Mouse (Mus musculus) neural tube, embryonic 14.5 days (tissue): ENCODE measurements around the gene C2cd5. TPM values are rescaled to one million over a fixed set of nuclear protein-coding genes. Genes with fewer than 3 reads are reported as not detected.
"Not testable (repeated sequence)": the region's sequence is repeated elsewhere in the genome, so short reads cannot be mapped to it uniquely, and the experiment has no call there.

Experiments
- ATAC-seq: fragments of 200-750 bp; cut with Nextera tagmentation; 2 replicates; pipeline ENCODE4 v1.8.0; 2017; ENCODE audit warnings: low read depth, mild to moderate bottlenecking, moderate TSS enrichment, moderate library complexity
- H3K27ac ChIP-seq: fragments of 300-500 bp; sonication (generic); 2 replicates; pipeline ENCODE4 v1.5.1; 2014; ENCODE audit warnings: low read depth, mild to moderate bottlenecking, control low read depth, low read length, moderate library complexity, mixed read lengths
- H3K27me3 ChIP-seq: fragments of 300-500 bp; sonication (generic); 2 replicates; pipeline ENCODE4 v1.6.1; 2014; ENCODE audit warnings: low read length; ENCODE audit not compliant: control insufficient read depth, insufficient read depth
- H3K36me3 ChIP-seq: fragments of 300-500 bp; sonication (generic); 2 replicates; pipeline ENCODE4 v1.6.1; 2014; ENCODE audit warnings: low read length, mixed read lengths; ENCODE audit not compliant: control insufficient read depth, insufficient read depth
- H3K4me1 ChIP-seq: fragments of 300-500 bp; sonication (generic); 2 replicates; pipeline ENCODE4 v1.6.1; 2014; ENCODE audit warnings: low read length; ENCODE audit not compliant: control insufficient read depth, insufficient read depth
- H3K4me2 ChIP-seq: fragments of 300-500 bp; sonication (generic); 2 replicates; pipeline ENCODE4 v1.6.1; 2014; ENCODE audit warnings: mild to moderate bottlenecking, low read depth, low read length, control low read depth
- H3K4me3 ChIP-seq: fragments of 300-500 bp; sonication (generic); 2 replicates; pipeline ENCODE4 v1.5.1; 2014; ENCODE audit warnings: low read depth, low read length, control low read depth, mixed read lengths
- H3K9ac ChIP-seq: fragments of 300-500 bp; sonication (generic); replicated peaks from 2 replicates; pipeline ENCODE4 v1.6.1; 2014; ENCODE audit warnings: low read depth, mild to moderate bottlenecking, control low read depth, low read length, mixed read lengths
- H3K9me3 ChIP-seq: fragments of 300-500 bp; sonication (generic); 2 replicates; pipeline ENCODE4 v1.6.1; 2016; ENCODE audit warnings: low read length; ENCODE audit not compliant: control insufficient read depth
- WGBS: fragments of 180-500 bp; shearing (Covaris S2); extraction: QIAGEN DNeasy Blood & Tissue Kit; methylation state at CpG from one replicate; pipeline ENCODE4 v1.1.7; 2014; 5-methylcytosine and 5-hydroxymethylcytosine counted together
- polyA plus RNA-seq: library from polyadenylated mRNA; unstranded; fragments of >200 nt; fragmentation: Nextera tagmentation; extraction: Ambion mirVana; gene quantifications from 2 replicates; pipeline ENCODE4 v1.2.1, GENCODE M21; 2014

C2cd5 gene
- polyA plus RNA-seq, 1 experiment from 2014 or later: 60.7 TPM

DNA sequence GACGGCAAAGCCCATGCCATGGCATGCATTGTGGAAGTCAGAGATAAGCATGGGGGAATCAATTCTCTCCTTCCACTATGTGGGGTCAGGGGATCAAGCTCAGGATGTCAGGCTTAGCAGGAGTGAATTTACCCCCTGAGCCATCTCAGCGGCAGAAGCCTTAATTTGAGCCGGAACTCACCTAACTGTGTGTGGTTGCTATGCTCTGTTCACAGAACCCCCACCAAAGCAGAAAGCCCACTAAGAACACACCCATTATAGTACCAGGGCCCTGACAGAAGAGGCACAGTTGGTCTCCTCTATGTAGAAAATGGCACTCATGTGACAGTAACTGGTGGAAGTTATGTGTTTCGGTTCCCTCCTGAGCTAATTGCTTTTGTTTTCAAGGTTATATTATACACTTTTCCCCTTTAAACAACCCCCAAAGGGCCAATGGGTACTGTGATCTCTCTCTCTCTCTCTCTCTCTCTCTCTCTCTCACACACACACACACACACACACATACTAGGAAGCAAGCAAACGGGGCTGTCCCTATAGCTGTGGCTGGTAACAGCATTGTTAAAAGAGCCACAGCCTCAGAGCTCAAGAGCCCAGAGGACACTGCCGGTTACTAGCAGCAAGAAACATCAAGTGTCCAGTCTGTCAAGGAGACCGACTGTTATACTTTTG lies 108.4 kb downstream of the C2cd5 start:
- Histone ChIP-seq H3K9me3 (no peaks in the 10 kb centered on the region), H3K4me2 (no peak overlapping the region), H3K9ac (no peak overlapping the region), H3K4me3 (no peak overlapping the region), H3K27me3 (no peaks in the 10 kb centered on the region), H3K36me3 (no peaks in the 10 kb centered on the region), H3K4me1 (peaks cover 7% of the 10 kb centered on the region), H3K27ac (peak overlapping the region; percentile 49; the same call in 1 of the 2 replicates)
- 42% methylated on average over 7 of the region's 7 CpGs for WGBS
- peak; percentile 33; the same call in 1 of the 2 replicates for ATAC-seq

DNA sequence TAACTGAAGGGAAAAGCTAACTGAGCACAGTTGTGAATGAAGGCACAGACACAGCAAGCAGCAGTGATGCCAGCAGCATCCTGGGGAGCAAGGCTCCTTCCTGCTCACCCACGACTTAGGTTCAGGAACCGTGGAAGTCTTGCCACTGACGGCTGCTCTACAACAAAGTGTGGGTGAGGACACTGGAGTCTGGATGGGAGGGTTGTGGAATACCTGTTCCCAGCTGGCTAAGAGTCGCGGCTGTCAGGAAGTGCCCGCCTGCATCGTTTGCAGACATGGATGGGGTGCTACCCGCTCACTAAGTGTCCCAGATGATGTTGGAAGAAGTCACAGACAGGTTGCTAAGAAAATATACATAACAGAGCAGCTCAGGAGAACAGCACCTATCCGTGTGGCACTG lies 109.4 kb downstream of the C2cd5 start:
- Histone ChIP-seq H3K4me1 (peaks cover 7% of the 10 kb centered on the region), H3K27ac (no peak overlapping the region), H3K9ac (no peak overlapping the region), H3K36me3 (no peaks in the 10 kb centered on the region), H3K4me3 (no peak overlapping the region), H3K27me3 (no peaks in the 10 kb centered on the region), H3K4me2 (no peak overlapping the region), H3K9me3 (no peaks in the 10 kb centered on the region)
- no peak for ATAC-seq
- WGBS: 88% methylated on average over 9 of the region's 9 CpGs

DNA sequence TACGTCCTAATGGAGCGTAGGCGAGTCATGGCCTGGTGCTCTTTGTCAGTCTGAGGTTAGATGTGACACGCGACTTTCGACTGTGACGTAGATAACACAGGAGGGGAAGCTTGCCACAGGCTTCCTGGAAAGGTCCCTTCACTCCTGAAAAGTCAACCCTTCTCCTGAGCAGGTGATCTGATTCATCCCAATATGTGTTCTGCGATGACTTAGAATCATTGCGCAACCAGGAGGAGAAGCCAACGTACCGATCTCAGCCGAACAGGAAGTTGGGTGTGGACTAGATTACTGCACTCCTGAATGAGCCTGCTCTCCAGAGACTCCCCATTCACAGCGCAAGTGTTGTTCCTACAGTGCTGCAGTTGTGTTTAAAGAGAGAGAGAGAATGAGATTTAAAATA lies 110.4 kb downstream of the C2cd5 start:
- Histone ChIP-seq H3K27me3 (no peaks in the 10 kb centered on the region), H3K4me3 (no peak overlapping the region), H3K4me2 (no peak overlapping the region), H3K9ac (no peak overlapping the region), H3K36me3 (no peaks in the 10 kb centered on the region), H3K27ac (no peak overlapping the region), H3K9me3 (no peaks in the 10 kb centered on the region), H3K4me1 (peaks cover 4% of the 10 kb centered on the region)
- ATAC-seq: no peak
- 90% methylated on average over 13 of the region's 13 CpGs for WGBS

DNA sequence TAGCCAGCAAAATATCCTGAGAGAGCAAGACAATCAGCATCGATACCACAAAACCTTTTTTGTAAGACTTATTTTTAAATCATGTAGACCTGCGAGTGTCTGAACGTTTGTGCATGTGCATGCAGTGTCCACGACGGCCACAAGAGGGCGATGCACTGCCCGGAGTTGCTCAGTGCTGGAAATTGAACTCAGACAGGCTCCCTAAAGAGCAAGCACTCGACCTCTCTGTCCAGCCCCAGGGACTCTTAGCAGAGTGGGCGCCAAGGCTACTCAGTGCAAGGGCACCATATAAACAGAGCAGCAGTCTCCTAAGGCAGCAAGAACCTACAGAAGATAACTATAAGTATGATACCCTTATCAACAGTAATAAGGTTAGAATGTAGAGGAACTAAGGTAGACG lies 111.2 kb downstream of the C2cd5 start:
- WGBS: 28% methylated on average over 10 of the region's 10 CpGs
- H3K9me3 ChIP-seq: no peaks in the 10 kb centered on the region

DNA sequence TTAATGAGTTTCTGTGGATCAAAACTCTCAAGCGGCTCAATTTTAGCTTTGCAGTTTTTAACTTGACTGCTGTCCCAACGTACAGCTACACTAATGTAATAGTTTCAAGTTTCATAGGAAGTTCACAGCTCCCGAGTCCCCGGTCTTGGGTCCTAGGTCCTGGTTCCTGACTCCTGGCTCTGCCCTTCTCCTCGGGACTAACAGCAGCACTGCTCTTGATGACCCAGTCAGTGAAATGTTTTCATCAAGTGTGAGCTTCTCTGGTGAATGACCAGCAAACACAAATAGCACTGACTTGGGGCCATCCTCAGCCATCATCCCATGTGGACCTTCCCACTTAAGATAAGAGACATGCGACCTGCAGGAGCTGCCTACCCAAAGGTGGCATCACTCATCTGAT lies 111.7 kb downstream of the C2cd5 start:
- H3K4me2 ChIP-seq: no peak overlapping the region
- no peaks in the 10 kb centered on the region; the same call in 1 of the 2 replicates for H3K4me1 ChIP-seq
- H3K27ac ChIP-seq: no peak overlapping the region
- H3K36me3 ChIP-seq: no peaks in the 10 kb centered on the region
- no peak for ATAC-seq
- 86% methylated on average over 6 of the region's 6 CpGs for WGBS
- no peaks in the 10 kb centered on the region for H3K9me3 ChIP-seq
- H3K9ac ChIP-seq: no peak overlapping the region
- H3K27me3 ChIP-seq: no peaks in the 10 kb centered on the region
- H3K4me3 ChIP-seq: no peak overlapping the region

More for the DNA sequence above, 111.2 kb downstream of the C2cd5 start:
- no peak for ATAC-seq
- Histone ChIP-seq H3K9ac (no peak overlapping the region), H3K4me1 (no peaks in the 10 kb centered on the region; the same call in 1 of the 2 replicates), H3K36me3 (no peaks in the 10 kb centered on the region), H3K4me2 (no peak overlapping the region), H3K4me3 (no peak overlapping the region), H3K27me3 (no peaks in the 10 kb centered on the region), H3K27ac (no peak overlapping the region)

DNA sequence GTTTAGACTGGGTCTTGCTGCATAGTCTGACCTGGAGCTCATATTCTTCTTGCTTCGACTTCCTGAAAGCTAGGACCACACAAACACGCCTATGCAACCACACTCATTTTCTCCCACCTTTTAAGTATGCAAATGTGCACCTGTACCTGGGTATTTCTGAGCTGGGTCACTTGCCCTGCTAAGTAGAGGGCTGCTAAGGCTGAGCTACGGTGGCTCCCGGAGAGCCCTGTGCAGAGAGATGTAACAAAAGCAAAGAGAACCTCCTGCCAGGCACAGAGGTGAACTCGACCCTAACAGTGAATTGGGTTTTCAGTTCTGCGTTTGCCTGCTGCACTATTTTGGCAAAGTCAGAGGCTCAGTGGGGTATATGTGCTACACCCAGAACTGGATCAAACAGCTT lies 112.3 kb downstream of the C2cd5 start:
- H3K27me3 ChIP-seq: no peaks in the 10 kb centered on the region
- no peak overlapping the region for H3K4me2 ChIP-seq
- H3K27ac ChIP-seq: no peak overlapping the region
- H3K4me3 ChIP-seq: no peak overlapping the region
- no peaks in the 10 kb centered on the region for H3K36me3 ChIP-seq
- no peaks in the 10 kb centered on the region; the same call in 1 of the 2 replicates for H3K4me1 ChIP-seq
- H3K9ac ChIP-seq: no peak overlapping the region
- 73% methylated on average over 6 of the region's 6 CpGs for WGBS
- no peak for ATAC-seq
- no peaks in the 10 kb centered on the region for H3K9me3 ChIP-seq

DNA sequence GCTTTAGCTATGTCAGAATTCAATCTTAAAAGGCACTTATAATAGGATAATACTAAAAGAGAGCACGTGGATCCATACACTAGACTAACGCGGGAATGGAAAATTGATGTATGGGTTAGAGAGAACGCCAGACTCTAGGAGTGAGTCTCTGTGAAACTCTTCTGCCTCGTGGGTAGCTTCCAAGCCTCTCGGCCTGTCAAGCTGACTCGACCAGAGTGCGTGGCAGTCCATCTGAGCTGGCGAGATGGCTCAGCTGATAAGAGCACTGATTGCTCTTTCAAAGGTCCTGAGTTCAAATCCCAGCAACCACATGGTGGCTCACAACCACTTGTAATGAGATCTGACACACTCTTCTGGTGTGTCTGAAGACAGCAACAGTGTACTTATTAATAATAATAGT lies 113.2 kb downstream of the C2cd5 start:
- H3K9me3 ChIP-seq, H3K27me3 ChIP-seq, ATAC-seq, H3K27ac ChIP-seq, H3K4me2 ChIP-seq, H3K4me1 ChIP-seq, H3K36me3 ChIP-seq, H3K4me3 ChIP-seq, H3K9ac ChIP-seq: not testable (repeated sequence)
- 88% methylated on average over 9 of the region's 9 CpGs for WGBS

DNA sequence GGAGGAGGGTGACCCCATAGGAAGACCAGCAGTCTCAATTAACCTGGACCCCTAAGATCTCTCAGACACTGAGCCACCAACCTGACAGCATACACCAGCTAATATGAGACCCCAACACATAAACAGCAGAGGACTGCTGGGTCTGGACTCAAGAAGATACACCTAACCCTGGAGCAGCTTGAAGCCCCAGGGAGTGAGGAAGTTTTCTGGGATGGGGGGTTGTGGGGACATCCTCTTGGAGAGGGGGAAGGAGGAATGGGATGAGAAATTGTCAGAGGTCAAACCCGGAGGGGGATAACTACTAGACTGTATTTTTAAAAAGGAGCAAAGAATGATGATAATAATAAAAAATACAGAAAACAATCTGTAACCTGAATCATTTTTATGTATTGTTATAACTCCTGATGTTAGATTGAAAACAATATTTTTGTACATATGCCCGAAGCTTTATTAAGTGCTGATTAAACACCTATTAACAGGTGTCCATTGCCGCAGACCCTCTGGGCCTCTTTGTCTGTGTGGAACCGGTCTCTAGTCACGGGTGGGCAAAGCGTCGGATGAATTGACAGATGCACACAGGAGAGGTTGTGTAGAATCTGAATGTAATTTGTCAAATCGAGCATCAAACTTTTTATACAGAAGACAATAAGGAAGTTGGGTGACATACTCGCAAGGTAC lies 114.2 kb downstream of the C2cd5 start:
- not testable (repeated sequence) for H3K27me3 ChIP-seq, H3K4me2 ChIP-seq, H3K4me3 ChIP-seq, H3K9ac ChIP-seq, H3K27ac ChIP-seq, H3K9me3 ChIP-seq, H3K4me1 ChIP-seq, H3K36me3 ChIP-seq, ATAC-seq
- 94% methylated on average over 9 of the region's 9 CpGs for WGBS
